ENCODE assay signal across 8 mouse cellular contexts in genomic region chr6:85068322-85069022, GRCm38 (mm10). TPM values are rescaled to one million over a fixed set of nuclear protein-coding genes. Genes with fewer than 3 reads are reported as not detected.
DNase-seq lines count a peak whose midpoint lies in the region; ATAC-seq and TF ChIP-seq lines count a peak whose summit lies in the region.

No protein-coding gene starts in this region.

- peak overlapping the region; percentile 79 for H3K9ac ChIP-seq in kidney, embryonic 15.5 days
- peak overlapping the region; percentile 68 for H3K9ac ChIP-seq in liver, embryonic 13.5 days

- H3K36me3 ChIP-seq in kidney, embryonic 15.5 days = no peaks in the 10 kb centered on the region
- no peaks in the 10 kb centered on the region for H3K36me3 ChIP-seq in liver, embryonic 13.5 days
- H3K36me3 ChIP-seq in myocyte (ENCODE audit: control insufficient read depth, insufficient read depth) = no peaks in the 10 kb centered on the region

- peak; percentile 65 for ATAC-seq in granulocyte monocyte progenitor cell, adult 5-6 weeks (replicated peaks; ENCODE audit: poor library complexity, severe bottlenecking)
- ATAC-seq in kidney, embryonic 15.5 days (replicated peaks; ENCODE audit: low FRiP score) = peak; percentile 26; the same call in 1 of the 2 replicates
- ATAC-seq in liver, embryonic 13.5 days (ENCODE audit: low read depth) = no peak

- H3K27ac ChIP-seq in kidney, embryonic 15.5 days = peak overlapping the region; percentile 87
- no peak overlapping the region; the same call in 1 of the 2 replicates for H3K27ac ChIP-seq in liver, embryonic 13.5 days

- peak overlapping the region; percentile 69 for H3K4me2 ChIP-seq in kidney, embryonic 15.5 days
- H3K4me2 ChIP-seq in liver, embryonic 13.5 days = peak overlapping the region; percentile 84
- peak overlapping the region; percentile 90 for H3K4me2 ChIP-seq in myocyte (ENCODE audit: low read depth)

- 4% methylated on average over 17 of the region's 17 CpGs for WGBS in kidney, embryonic 15.5 days
- 2% methylated on average over 17 of the region's 17 CpGs for WGBS in liver, embryonic 13.5 days (ENCODE audit: insufficient replicate concordance)

- H3K79me2 ChIP-seq in myocyte (ENCODE audit: control insufficient read depth, insufficient read depth) = peaks cover 43% of the 10 kb centered on the region

- H3K9me3 ChIP-seq in kidney, embryonic 15.5 days (replicated peaks) = no peaks in the 10 kb centered on the region
- no peaks in the 10 kb centered on the region for H3K9me3 ChIP-seq in liver, embryonic 13.5 days (replicated peaks)

- peak overlapping the region; percentile 62 for H3ac ChIP-seq in myocyte (ENCODE audit: control insufficient read depth, insufficient read length)

- TF ChIP-seq POLR2A in brain, embryonic 14.5 days (IDR thresholded peaks at IDR 0.05; ENCODE audit: borderline replicate concordance, extremely low read depth, insufficient read depth, insufficient read length, poor library complexity, severe bottlenecking) = no peak
- no peak for TF ChIP-seq POLR2A in myocyte (IDR thresholded peaks at IDR 0.05; ENCODE audit: insufficient read length, low read depth)

- DNase-seq in right cerebral cortex, postnatal 10 days (ENCODE audit: low spot score in 2 of 2) = peak; percentile 30 to 44
- no peak for DNase-seq in right cerebral cortex, postnatal 14 days
- peak; percentile 55 for DNase-seq in brain, embryonic 14.5 days (ENCODE audit: low read depth)
- no peak for DNase-seq in liver, embryonic 13.5 days
- no peak for DNase-seq in adrenal gland, postnatal 25 days

- peaks cover 9% of the 10 kb centered on the region for H3K4me1 ChIP-seq in kidney, embryonic 15.5 days
- H3K4me1 ChIP-seq in liver, embryonic 13.5 days (replicated peaks) = peaks cover 11% of the 10 kb centered on the region; the same call in 1 of the 2 replicates

- H3K4me3 ChIP-seq in kidney, embryonic 15.5 days (replicated peaks) = peak overlapping the region; percentile 89
- H3K4me3 ChIP-seq in liver, embryonic 13.5 days (replicated peaks) = peak overlapping the region; percentile 73
- peak overlapping the region; percentile 79 for H3K4me3 ChIP-seq in myocyte

- no peaks in the 10 kb centered on the region for H3K27me3 ChIP-seq in kidney, embryonic 15.5 days
- H3K27me3 ChIP-seq in liver, embryonic 13.5 days = peaks cover 16% of the 10 kb centered on the region
- H3K27me3 ChIP-seq in myocyte (ENCODE audit: control insufficient read depth, insufficient read depth, insufficient read length) = no peaks in the 10 kb centered on the region

- TF ChIP-seq CTCF in brain, embryonic 14.5 days (IDR thresholded peaks at IDR 0.05; ENCODE audit: borderline replicate concordance, extremely low read depth, insufficient read depth, insufficient read length) = no peak

TF ChIP-seq in myocyte, 11 proteins besides CTCF, POLR2A, EP300 and RAD21:
- 0 out of 2 replicates have a peak, but pooled peaks have one; percentile 12 for TF ChIP-seq CEBPB (IDR thresholded peaks at IDR 0.05; ENCODE audit: insufficient read depth, poor library complexity, severe bottlenecking)
- no peak for TF ChIP-seq TCF3 (IDR thresholded peaks at IDR 0.05; ENCODE audit: insufficient read length, low read depth)
- TF ChIP-seq REST (IDR thresholded peaks at IDR 0.05; ENCODE audit: insufficient read depth, insufficient read length) = no peak

RNA-seq across cellular contexts. Expression of gene Exoc6b, which starts 0.8 kb away (rescaled TPM):
- 21.9 and 36.8 TPM in 2 replicates for polyA plus RNA-seq in brain, embryonic 14.5 days (2012; rRNA removed)
- total RNA-seq in granulocyte monocyte progenitor cell, adult 5-6 weeks (2014; fragmentation: Nextera tagmentation) = 9.5 and 15.9 TPM in 2 replicates
- total RNA-seq in granulocyte monocyte progenitor cell, adult 5-6 weeks (2017) = 8.0 and 9.8 TPM in 2 replicates
- 27.7 and 28.4 TPM in 2 replicates for polyA plus RNA-seq in kidney, embryonic 15.5 days (2015; fragmentation: Nextera tagmentation; extraction: Ambion mirVana)
- polyA plus RNA-seq in liver, embryonic 13.5 days (2015; fragmentation: Nextera tagmentation; extraction: Ambion mirVana) = 3.0 and 3.8 TPM in 2 replicates
- polyA plus RNA-seq in myocyte (2012; fragmentation: generic; extraction: Trizol) = 9.3 TPM
- total RNA-seq in adrenal gland, postnatal 25 days (2021) = 40.2 and 55.0 TPM in 2 replicates

Comparison
In these comparisons a context has a peak if more than half of its experiments do, and no peak if none do; other contexts are left out.
1. DNase-seq: peak in right cerebral cortex, postnatal 10 days (2 of 2) and brain, embryonic 14.5 days (single experiment); none in right cerebral cortex, postnatal 14 days (single experiment), liver, embryonic 13.5 days (single experiment) and adrenal gland, postnatal 25 days (single experiment).
2. Peak in every context shown above with its lines, with median percentiles within 50 percentile points of each other: H3K4me2 ChIP-seq and H3K4me3 ChIP-seq.